Mouse (Mus musculus) gastrocnemius, postnatal 25 days (tissue): ENCODE measurements around the gene Dpy30. TPM values are rescaled to one million over a fixed set of nuclear protein-coding genes. Genes with fewer than 3 reads are reported as not detected.
A peak's percentile ranks its signal among the peaks of the same experiment; 100 is the strongest.
"Not testable (repeated sequence)": the region's sequence is repeated elsewhere in the genome, so short reads cannot be mapped to it uniquely, and the experiment has no call there.

Source experiments
- DNase-seq: peaks from one replicate; pipeline ENCODE4 v3.0.0; 2022
- long read RNA-seq, 2 experiments: library from polyadenylated mRNA; stranded (forward); transcript quantifications; one replicate each; pipeline ENCODE4 v2.0.0; 2021
- total RNA-seq, 2 experiments: library from RNA; stranded (reverse); gene quantifications; 1 replicate in 1 of 2; 2 replicates in 1 of 2; pipeline ENCODE4 v1.2.3; 2021

Dpy30 gene
- 10 to 100 TPM; 47.1 to 50.6 TPM for total RNA-seq
- long read RNA-seq, experiment 1, transcript Dpy30-206 (5 exons, 734 nt) = major isoform, 77 of 88 reads
- long read RNA-seq, experiment 1, partial matches to known transcripts = 0 of 88 reads
- long read RNA-seq, experiment 1, other reads (novel, unspliced or antisense) = 5 of 88 reads
- long read RNA-seq, experiment 2, transcript Dpy30-206 (5 exons, 734 nt) = major isoform, 49 of 57 reads
- long read RNA-seq, experiment 2, partial matches to known transcripts = 0 of 57 reads
- long read RNA-seq, experiment 2, other reads (novel, unspliced or antisense) = 3 of 57 reads

- DNase-seq = no peak
Measured at GRCm38 (mm10) chr17:74323844-74324243, at the start of gene Dpy30. TSS of gene Dpy30 (minus strand) at chr17:74323944.

DNA sequence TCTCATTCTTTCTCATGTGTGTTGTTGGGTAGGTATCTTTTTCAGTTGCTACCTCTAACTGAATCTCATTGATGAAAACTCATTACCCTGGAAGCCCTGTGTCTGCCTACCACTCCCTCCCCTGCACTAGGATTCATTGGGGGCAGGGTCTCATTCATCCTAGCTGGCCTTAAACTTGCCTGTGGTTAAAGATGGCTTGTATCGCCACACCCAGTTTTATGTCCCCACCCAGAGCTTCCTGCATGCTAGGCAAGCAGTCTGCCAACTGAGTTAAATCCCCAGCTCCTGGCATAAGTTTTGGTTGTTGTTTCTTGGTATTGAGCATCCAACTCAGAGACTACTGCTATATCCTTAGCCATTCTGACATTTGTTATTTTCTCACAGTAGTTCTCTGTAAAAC, 39.8 kb upstream of the Dpy30 start:
- DNase-seq = no peak

- DNase-seq = no peak
Measured at GRCm38 (mm10) chr17:74341151-74341550, 17.4 kb upstream of the Dpy30 start.

- peak; percentile 68 for DNase-seq
Measured at GRCm38 (mm10) chr17:74338937-74339804, 15.4 kb upstream of the Dpy30 start, which contains the start of gene Spast. TSS of gene Spast (plus strand) at chr17:74338987.

DNA sequence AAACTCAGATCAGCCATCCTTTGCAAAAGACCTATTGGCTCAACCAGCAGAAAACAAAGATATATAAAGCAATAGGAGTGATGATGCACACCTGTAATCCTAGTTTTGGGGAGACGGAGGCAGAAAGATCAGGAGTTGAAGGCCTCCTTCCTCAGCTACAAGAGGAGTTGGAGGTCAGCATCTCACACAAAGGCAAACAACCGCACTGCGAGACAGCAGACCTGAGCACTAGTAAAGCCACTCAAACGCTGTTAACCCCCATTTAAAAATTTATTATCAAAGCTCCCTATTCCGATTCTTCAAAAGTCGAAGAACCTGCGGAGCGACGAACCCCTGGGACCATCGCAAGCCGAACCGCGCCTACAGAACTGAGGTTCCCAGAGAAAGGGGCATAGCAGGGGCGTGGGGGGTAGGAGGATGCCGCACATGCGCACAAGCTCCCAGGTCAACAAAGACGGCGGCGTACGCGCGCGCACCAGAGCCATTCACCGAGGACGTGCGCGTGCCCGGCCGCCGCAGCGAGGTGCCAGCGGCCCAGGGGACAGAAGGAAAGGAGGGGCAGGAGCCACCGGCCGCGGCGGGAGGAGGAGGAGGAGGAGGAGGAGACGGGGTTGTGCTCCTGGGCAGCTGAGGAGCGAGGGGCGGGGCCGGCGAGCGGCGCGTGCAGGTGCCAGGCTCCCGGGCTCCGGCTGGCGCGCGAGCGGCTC, 14.6 kb upstream of the Dpy30 start:
- peak; percentile 94 for DNase-seq

- DNase-seq = no peak
Measured at GRCm38 (mm10) chr17:74331049-74331676, 7.4 kb upstream of the Dpy30 start.

GRCm38 (mm10) chr17:74328146-74328545, 4.4 kb upstream of the Dpy30 start:
- DNase-seq = not testable (repeated sequence)

DNA sequence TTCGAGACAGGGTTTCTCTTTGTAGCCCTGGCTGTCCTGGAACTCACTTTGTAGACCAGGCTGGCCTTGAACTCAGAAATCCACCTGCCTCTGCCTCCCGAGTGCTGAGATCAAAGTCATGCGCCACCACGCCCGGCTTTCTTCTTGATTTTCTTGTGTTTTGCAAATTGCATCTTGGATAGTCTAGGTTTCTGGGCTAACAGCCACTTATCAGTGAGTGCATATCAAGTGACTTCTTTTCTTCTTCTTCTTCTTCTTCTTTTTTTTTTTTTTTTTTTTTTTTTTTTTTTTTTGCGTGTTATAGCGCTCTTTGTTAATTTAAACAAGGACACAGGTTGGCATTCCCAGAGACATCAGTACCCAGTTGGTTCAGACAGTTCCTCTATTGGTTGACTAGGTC, 3.5 kb upstream of the Dpy30 start:
- not testable (repeated sequence) for DNase-seq

DNA sequence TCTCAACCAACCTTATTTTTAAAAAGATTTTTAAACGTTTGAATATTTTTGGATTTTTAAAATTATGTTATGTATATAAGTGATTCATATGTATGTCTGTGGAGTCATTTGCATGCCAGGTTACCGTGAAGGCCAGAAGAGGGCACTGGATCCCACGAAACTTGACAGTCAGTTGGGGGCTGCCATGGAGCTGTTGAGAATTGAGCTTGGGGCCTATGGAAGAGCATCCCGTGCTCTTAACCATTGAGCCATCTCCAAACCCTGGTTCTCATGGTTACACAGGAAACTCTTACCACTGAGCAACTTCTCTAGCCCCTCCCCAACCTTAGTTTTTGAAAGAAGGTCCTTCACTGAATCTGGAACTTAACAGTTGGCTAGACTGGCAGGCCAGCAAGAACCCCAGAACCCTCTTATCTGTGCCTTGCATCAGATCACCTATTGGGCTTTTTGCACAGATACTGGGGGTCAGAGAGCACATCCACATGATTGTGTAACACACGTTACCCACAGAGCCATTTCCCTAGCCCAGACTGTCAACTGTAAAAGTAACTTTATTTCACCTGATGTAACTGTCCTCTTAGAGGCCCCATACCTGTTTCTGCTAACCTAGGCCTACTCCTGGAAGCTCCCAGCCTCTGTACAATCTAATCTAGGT, 1.2 kb downstream of the Dpy30 start:
- DNase-seq = no peak

GRCm38 (mm10) chr17:74318721-74319120, 5.0 kb downstream of the Dpy30 start:
- no peak for DNase-seq

DNA sequence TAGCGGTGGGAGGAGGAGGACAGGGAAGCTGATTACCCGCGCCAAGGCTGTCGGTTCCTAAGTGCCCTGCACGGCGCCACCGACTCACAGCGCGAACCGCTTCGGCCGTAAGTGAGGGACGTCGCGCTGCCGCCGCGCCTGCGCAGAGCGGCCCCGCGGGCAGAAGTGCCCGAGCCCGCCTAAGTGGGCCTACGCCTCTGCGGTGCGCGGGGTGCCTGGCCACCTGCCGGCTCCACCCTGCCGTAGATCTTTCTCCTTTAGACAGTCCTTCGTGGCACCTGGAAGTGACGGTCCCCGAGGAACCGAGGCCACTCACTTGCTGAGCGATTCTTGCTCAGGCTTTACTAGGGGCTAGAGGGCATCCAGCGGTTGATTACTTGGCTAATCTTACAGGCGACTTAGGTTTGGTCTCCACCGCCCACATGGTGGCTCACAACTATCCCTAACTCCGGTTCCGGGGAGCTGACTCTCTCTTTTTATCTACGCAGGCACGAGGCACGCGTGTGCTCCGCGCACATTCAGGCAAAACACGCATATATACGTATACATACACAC, 7.4 kb downstream of the Dpy30 start:
- peak; percentile 89 for DNase-seq

- DNase-seq = no peak
Measured at GRCm38 (mm10) chr17:74315445-74316308, 8.1 kb downstream of the Dpy30 start.

DNA sequence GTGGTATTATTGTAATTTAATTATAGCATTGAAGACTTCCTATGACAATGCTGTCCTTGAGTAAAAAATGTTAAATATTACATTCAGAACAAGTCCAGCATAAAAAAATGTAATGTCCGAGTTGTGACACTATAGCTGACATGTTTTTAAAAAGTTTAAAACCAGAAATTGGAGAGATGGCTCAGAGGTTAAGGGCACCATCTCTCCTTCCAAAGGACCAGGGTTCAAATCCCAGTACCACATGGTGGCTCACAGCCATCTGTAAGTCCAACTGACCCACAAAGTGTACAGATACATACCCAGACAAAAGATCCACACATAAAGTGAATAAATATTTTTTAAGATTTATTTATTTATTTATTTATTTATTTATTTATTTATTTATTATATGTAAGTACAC, 17.7 kb downstream of the Dpy30 start:
- no peak for DNase-seq

DNA sequence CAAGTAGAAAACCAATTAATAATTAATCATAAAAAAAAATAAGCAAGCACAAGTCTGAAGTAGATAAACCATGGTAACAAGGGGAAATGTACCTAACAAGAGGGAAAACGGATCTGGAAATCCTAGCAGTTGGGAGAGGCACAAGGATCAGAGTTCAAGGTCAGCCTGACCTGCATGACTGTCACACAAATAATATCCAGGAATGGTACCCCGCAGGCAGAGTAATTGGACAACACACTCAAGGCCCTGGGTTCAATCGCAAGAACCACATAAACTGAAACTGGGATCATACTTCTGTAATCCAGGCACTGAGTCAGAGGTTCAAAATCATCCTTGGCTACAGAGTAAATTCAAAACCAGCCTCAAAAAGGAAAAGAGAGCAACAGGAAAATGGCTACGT, 18.1 kb downstream of the Dpy30 start:
- DNase-seq = no peak

GRCm38 (mm10) chr17:74304060-74304459, 19.7 kb downstream of the Dpy30 start:
- no peak for DNase-seq

- no peak for DNase-seq
Measured at GRCm38 (mm10) chr17:74300089-74300488, 23.7 kb downstream of the Dpy30 start.

- DNase-seq = not testable (repeated sequence)
Measured at GRCm38 (mm10) chr17:74296991-74297390, 26.8 kb downstream of the Dpy30 start.

DNA sequence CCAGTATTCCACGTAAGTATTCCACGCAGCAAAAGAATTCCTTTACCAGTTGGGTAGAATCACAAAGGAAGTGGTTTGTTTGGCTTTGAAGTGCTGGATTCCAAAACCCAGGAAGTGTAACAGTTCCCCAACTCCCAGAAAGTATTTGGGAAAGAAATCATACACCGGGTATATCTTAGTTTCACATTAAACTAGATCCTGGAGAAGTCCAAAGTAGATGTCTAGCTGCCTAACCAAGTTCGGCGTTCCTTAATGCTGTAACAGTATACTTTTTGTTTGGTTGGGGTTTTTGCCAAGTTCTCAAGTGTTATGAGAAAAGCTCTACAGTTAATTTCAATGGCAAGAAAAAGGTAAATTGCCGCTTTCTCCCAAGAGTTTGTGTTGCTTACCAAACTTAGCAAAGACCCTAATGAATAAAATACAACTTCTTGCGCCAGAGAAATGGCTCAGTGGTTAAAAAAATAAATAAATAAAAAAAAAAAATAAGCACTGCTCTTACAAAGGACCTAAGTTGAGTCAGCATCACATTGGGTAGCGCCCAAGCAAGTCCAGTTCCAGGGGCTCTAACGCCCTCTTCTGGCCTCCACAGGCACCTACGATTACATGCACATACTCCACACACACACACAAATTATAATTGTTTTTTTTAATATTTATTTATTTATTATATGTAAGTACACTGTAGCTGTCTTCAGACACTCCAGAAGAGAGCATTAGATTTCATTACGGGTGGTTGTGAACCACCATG, 27.5 kb downstream of the Dpy30 start:
- DNase-seq = no peak
